Mouse (Mus musculus): ENCODE measurements around the gene Sema3g.

Sema3g gene

GRCm38 (mm10) chr14:31232404-31233069 is 14.9 kb downstream of the Sema3g start:
- DNase-seq (ENCODE audit: low spot score in 2 of 2) = no peak

- no peak for DNase-seq (ENCODE audit: low spot score in 2 of 2)
Measured at GRCm38 (mm10) chr14:31233070-31233995, 15.7 kb downstream of the Sema3g start.

GRCm38 (mm10) chr14:31233996-31234591 is 16.4 kb downstream of the Sema3g start:
- peak; percentile 43 to 67 for DNase-seq (ENCODE audit: low spot score in 2 of 2)

- no peak for DNase-seq (ENCODE audit: low spot score in 2 of 2)
Measured at GRCm38 (mm10) chr14:31237101-31237882, 19.6 kb downstream of the Sema3g start.

GRCm38 (mm10) chr14:31240528-31240927 is 22.9 kb downstream of the Sema3g start:
- DNase-seq (ENCODE audit: low spot score in 2 of 2) = no peak

- DNase-seq (ENCODE audit: low spot score in 2 of 2) = no peak
Measured at GRCm38 (mm10) chr14:31244777-31245176, 27.1 kb downstream of the Sema3g start.

- no peak for DNase-seq (ENCODE audit: low spot score in 2 of 2)
Measured at GRCm38 (mm10) chr14:31245946-31246345, 28.3 kb downstream of the Sema3g start.

- DNase-seq (ENCODE audit: low spot score in 2 of 2) = no peak
Measured at GRCm38 (mm10) chr14:31248396-31248795, 30.7 kb downstream of the Sema3g start.

GRCm38 (mm10) chr14:31250222-31251083 is 32.8 kb downstream of the Sema3g start:
- no peak for DNase-seq (ENCODE audit: low spot score in 2 of 2)

- peak; percentile 92 to 96 for DNase-seq (ENCODE audit: low spot score in 2 of 2)
Measured at GRCm38 (mm10) chr14:31251084-31251604, 33.5 kb downstream of the Sema3g start, which contains the start of the genes Phf7 and Bap1. Phf7 (minus strand) TSS chr14:31251317. Bap1 (plus strand) TSS chr14:31251450.

GRCm38 (mm10) chr14:31251626-31252025 is 34.0 kb downstream of the Sema3g start:
- no peak for DNase-seq (ENCODE audit: low spot score in 2 of 2)

GRCm38 (mm10) chr14:31252091-31252490 is 34.4 kb downstream of the Sema3g start:
- no peak for DNase-seq (ENCODE audit: low spot score in 2 of 2)

- no peak for DNase-seq (ENCODE audit: low spot score in 2 of 2)
Measured at GRCm38 (mm10) chr14:31258476-31259050, 40.9 kb downstream of the Sema3g start.

- DNase-seq (ENCODE audit: low spot score in 2 of 2) = no peak
Measured at GRCm38 (mm10) chr14:31260374-31260773, 42.7 kb downstream of the Sema3g start.

- DNase-seq (ENCODE audit: low spot score in 2 of 2) = no peak
Measured at GRCm38 (mm10) chr14:31260932-31261331, 43.3 kb downstream of the Sema3g start.

- no peak for DNase-seq (ENCODE audit: low spot score in 2 of 2)
Measured at GRCm38 (mm10) chr14:31267649-31268048, 50.0 kb downstream of the Sema3g start.

- no peak for DNase-seq (ENCODE audit: low spot score in 2 of 2)
Measured at GRCm38 (mm10) chr14:31268301-31269001, 50.8 kb downstream of the Sema3g start.

GRCm38 (mm10) chr14:31269456-31270100 is 51.9 kb downstream of the Sema3g start:
- no peak for DNase-seq (ENCODE audit: low spot score in 2 of 2)

GRCm38 (mm10) chr14:31271121-31271520 is 53.5 kb downstream of the Sema3g start:
- DNase-seq (ENCODE audit: low spot score in 2 of 2) = no peak
